Mouse (Mus musculus) midbrain, postnatal 0 days (tissue): Measurements from ENCODE around the gene Gns. TPM values are rescaled to one million over a fixed set of nuclear protein-coding genes. Genes with fewer than 3 reads are reported as not detected.

Experiments
- ATAC-seq: fragments of 200-750 bp; cut with Nextera tagmentation; 2 replicates; pipeline ENCODE4 v1.8.0; 2017; ENCODE audit warnings: moderate number of reproducible peaks, mild to moderate bottlenecking, moderate TSS enrichment, moderate library complexity; ENCODE audit not compliant: low FRiP score
- DNase-seq: peaks from one replicate; pipeline ENCODE4 v3.0.0-alpha.2; 2015; ENCODE audit warnings: low spot score
- H3K27ac ChIP-seq: fragments of 300-500 bp; sonication (generic); 2 replicates; pipeline ENCODE4 v1.5.1; 2014; ENCODE audit warnings: low read depth, mild to moderate bottlenecking, low read length, mixed read lengths
- H3K27me3 ChIP-seq: fragments of 300-500 bp; sonication (generic); 2 replicates; pipeline ENCODE4 v1.6.1; 2014; ENCODE audit warnings: low read length, control low read depth, mixed read lengths; ENCODE audit not compliant: insufficient read depth
- H3K36me3 ChIP-seq: fragments of 300-500 bp; sonication (generic); 2 replicates; pipeline ENCODE4 v1.6.1; 2014; ENCODE audit warnings: low read length, control low read depth, mixed read lengths; ENCODE audit not compliant: insufficient read depth
- H3K4me1 ChIP-seq: fragments of 300-500 bp; sonication (generic); 2 replicates; pipeline ENCODE4 v1.6.1; 2014; ENCODE audit warnings: mild to moderate bottlenecking, control low read depth, antibody characterized with exemption, low read length, mixed read lengths; ENCODE audit not compliant: insufficient read depth
- H3K4me2 ChIP-seq: fragments of 300-500 bp; sonication (generic); 2 replicates; pipeline ENCODE4 v1.6.1; 2014; ENCODE audit warnings: low read depth, mild to moderate bottlenecking, low read length, mixed read lengths; ENCODE audit not compliant: poor library complexity, severe bottlenecking
- H3K4me3 ChIP-seq: fragments of 300-500 bp; sonication (generic); 2 replicates; pipeline ENCODE4 v1.5.1; 2014; ENCODE audit warnings: low read depth, mild to moderate bottlenecking, low read length, moderate library complexity
- H3K9ac ChIP-seq: fragments of 300-500 bp; sonication (generic); replicated peaks from 2 replicates; pipeline ENCODE4 v1.6.1; 2014; ENCODE audit warnings: mild to moderate bottlenecking, low read length, moderate library complexity, mixed read lengths; ENCODE audit not compliant: poor library complexity, severe bottlenecking
- H3K9me3 ChIP-seq: fragments of 300-500 bp; sonication (generic); 2 replicates; pipeline ENCODE4 v1.6.1; 2016; ENCODE audit warnings: low read length, control low read depth
- CTCF ChIP-seq: IDR thresholded peaks from 2 replicates; pipeline ENCODE4 v1.5.1; 2016; ENCODE audit warnings: antibody characterized with exemption, mild to moderate bottlenecking
- WGBS: fragments of 180-500 bp; shearing (Covaris S2); extraction: QIAGEN DNeasy Blood & Tissue Kit; methylation state at CpG from one replicate; pipeline ENCODE4 v1.1.7; 2014; 5-methylcytosine and 5-hydroxymethylcytosine counted together
- polyA plus RNA-seq: library from polyadenylated mRNA; unstranded; fragments of >200 nt; fragmentation: Nextera tagmentation; extraction: Ambion mirVana; gene quantifications from 2 replicates; pipeline ENCODE4 v1.2.1, GENCODE M21; 2015
- total RNA-seq: library from RNA; depleted of rRNA; stranded (reverse); fragments of >200 nt; gene quantifications from 2 replicates; pipeline ENCODE4 v1.2.3, GENCODE M21; 2014

The Gns gene
- total and polyA plus RNA-seq, 2 experiments from 2014 or later, result 40.4 to 84.3 TPM

GRCm38 (mm10) chr10:121390602-121391001 lies 25.7 kb downstream of the Gns start:
- peaks cover 80% of the 10 kb centered on the region for H3K36me3 ChIP-seq
- WGBS, result 84% methylated on average over 10 of the region's 10 CpGs
- no peak overlapping the region for H3K4me3 ChIP-seq
- H3K27ac ChIP-seq, result no peak overlapping the region
- H3K27me3 ChIP-seq, result no peaks in the 10 kb centered on the region
- DNase-seq (no peak), ATAC-seq (no peak)
- H3K4me1 ChIP-seq, result no peaks in the 10 kb centered on the region
- H3K4me2 ChIP-seq, result no peak overlapping the region
- H3K9ac ChIP-seq, result no peak overlapping the region
- TF ChIP-seq CTCF, result no peak
- no peaks in the 10 kb centered on the region for H3K9me3 ChIP-seq

- whole genome bisulfite sequencing, result over 99% methylated on average over 8 of the region's 8 CpGs
Measured at GRCm38 (mm10) chr10:121391901-121392300, 27.0 kb downstream of the Gns start.

GRCm38 (mm10) chr10:121394270-121394669 lies 29.4 kb downstream of the Gns start:
- no peak for ATAC-seq
- TF ChIP-seq CTCF, result no peak

More at GRCm38 (mm10) chr10:121391901-121392300, 27.0 kb downstream of the Gns start:
- DNase-seq (no peak), ATAC-seq (no peak)
- Histone ChIP-seq H3K9ac (no peak overlapping the region), H3K4me3 (no peak overlapping the region), H3K9me3 (no peaks in the 10 kb centered on the region), H3K27ac (no peak overlapping the region), H3K36me3 (peaks cover 81% of the 10 kb centered on the region), H3K27me3 (no peaks in the 10 kb centered on the region), H3K4me2 (no peak overlapping the region), H3K4me1 (no peaks in the 10 kb centered on the region)
- TF ChIP-seq CTCF, result no peak

GRCm38 (mm10) chr10:121394789-121395325 lies 30.0 kb downstream of the Gns start:
- no peak overlapping the region for H3K9ac ChIP-seq
- DNase-seq (no peak), ATAC-seq (no peak)
- H3K9me3 ChIP-seq, result no peaks in the 10 kb centered on the region
- H3K27ac ChIP-seq, result no peak overlapping the region
- no peak for TF ChIP-seq CTCF
- no peak overlapping the region for H3K4me3 ChIP-seq
- WGBS, result 81% methylated on average over 18 of the region's 18 CpGs
- no peaks in the 10 kb centered on the region for H3K27me3 ChIP-seq
- peaks cover 58% of the 10 kb centered on the region for H3K36me3 ChIP-seq
- no peaks in the 10 kb centered on the region for H3K4me1 ChIP-seq
- H3K4me2 ChIP-seq, result no peak overlapping the region

More at GRCm38 (mm10) chr10:121394270-121394669, 29.4 kb downstream of the Gns start:
- no peak overlapping the region for H3K9ac ChIP-seq
- H3K9me3 ChIP-seq, result no peaks in the 10 kb centered on the region
- no peaks in the 10 kb centered on the region for H3K27me3 ChIP-seq
- no peaks in the 10 kb centered on the region for H3K4me1 ChIP-seq
- peak; percentile 16 for DNase-seq
- H3K4me2 ChIP-seq, result no peak overlapping the region
- no peak overlapping the region for H3K27ac ChIP-seq
- H3K36me3 ChIP-seq, result peaks cover 64% of the 10 kb centered on the region
- 72% methylated on average over 6 of the region's 6 CpGs for WGBS
- H3K4me3 ChIP-seq, result no peak overlapping the region

- no peak overlapping the region for H3K9ac ChIP-seq
- H3K27ac ChIP-seq, result no peak overlapping the region
- WGBS, result 88% methylated on average over 20 of the region's 20 CpGs
- ATAC-seq, result no peak
- no peak for DNase-seq
- TF ChIP-seq CTCF, result no peak
- peaks cover 50% of the 10 kb centered on the region for H3K36me3 ChIP-seq
- H3K27me3 ChIP-seq, result no peaks in the 10 kb centered on the region
- H3K9me3 ChIP-seq, result no peaks in the 10 kb centered on the region
- no peak overlapping the region for H3K4me3 ChIP-seq
- H3K4me2 ChIP-seq, result no peak overlapping the region
- H3K4me1 ChIP-seq, result no peaks in the 10 kb centered on the region
Measured at GRCm38 (mm10) chr10:121395542-121396176, 30.8 kb downstream of the Gns start.

- WGBS, result 93% methylated on average over 7 of the region's 7 CpGs
Measured at GRCm38 (mm10) chr10:121398599-121398998, 33.7 kb downstream of the Gns start.

More at GRCm38 (mm10) chr10:121398599-121398998, 33.7 kb downstream of the Gns start:
- Histone ChIP-seq H3K27ac (no peak overlapping the region), H3K4me2 (no peak overlapping the region), H3K4me3 (no peak overlapping the region), H3K36me3 (peaks cover 20% of the 10 kb centered on the region), H3K4me1 (no peaks in the 10 kb centered on the region), H3K9ac (no peak overlapping the region), H3K27me3 (no peaks in the 10 kb centered on the region), H3K9me3 (no peaks in the 10 kb centered on the region)
- TF ChIP-seq CTCF, result no peak
- ATAC-seq (no peak), DNase-seq (no peak)
